Mouse (Mus musculus): ENCODE measurements around the gene Syt8. TPM values are rescaled to one million over a fixed set of nuclear protein-coding genes. Genes with fewer than 3 reads are reported as not detected.

Gene Syt8
- total RNA-seq, 2 experiments from 2014 or later = not detected

GRCm38 (mm10) chr7:142407935-142408334, 26.7 kb upstream of the Syt8 start:
- no peak for DNase-seq (ENCODE audit: low spot score in 2 of 2)

GRCm38 (mm10) chr7:142408686-142409085, 26.0 kb upstream of the Syt8 start:
- DNase-seq (ENCODE audit: low spot score in 2 of 2) = no peak

- DNase-seq (ENCODE audit: low spot score in 2 of 2) = no peak
Measured at GRCm38 (mm10) chr7:142409603-142410002, 25.0 kb upstream of the Syt8 start.

GRCm38 (mm10) chr7:142413285-142413684, 21.4 kb upstream of the Syt8 start:
- DNase-seq (ENCODE audit: low spot score in 2 of 2) = no peak

GRCm38 (mm10) chr7:142415314-142415713, 19.3 kb upstream of the Syt8 start:
- DNase-seq (ENCODE audit: low spot score in 2 of 2) = no peak

- no peak for DNase-seq (ENCODE audit: low spot score in 2 of 2)
Measured at GRCm38 (mm10) chr7:142416225-142416624, 18.4 kb upstream of the Syt8 start.

- DNase-seq (ENCODE audit: low spot score in 2 of 2) = no peak
Measured at GRCm38 (mm10) chr7:142418027-142418426, 16.6 kb upstream of the Syt8 start.

- no peak for DNase-seq (ENCODE audit: low spot score in 2 of 2)
Measured at GRCm38 (mm10) chr7:142418679-142419078, 16.0 kb upstream of the Syt8 start.

- no peak for DNase-seq (ENCODE audit: low spot score in 2 of 2)
Measured at GRCm38 (mm10) chr7:142419887-142420286, 14.8 kb upstream of the Syt8 start.

- no peak for DNase-seq (ENCODE audit: low spot score in 2 of 2)
Measured at GRCm38 (mm10) chr7:142421826-142422225, 12.8 kb upstream of the Syt8 start.

- no peak for DNase-seq (ENCODE audit: low spot score in 2 of 2)
Measured at GRCm38 (mm10) chr7:142425641-142426213, 8.9 kb upstream of the Syt8 start.

- no peak for DNase-seq (ENCODE audit: low spot score in 2 of 2)
Measured at GRCm38 (mm10) chr7:142428213-142428612, 6.4 kb upstream of the Syt8 start.

- no peak for DNase-seq (ENCODE audit: low spot score in 2 of 2)
Measured at GRCm38 (mm10) chr7:142430160-142430678, 4.4 kb upstream of the Syt8 start.

- DNase-seq (ENCODE audit: low spot score in 2 of 2) = no peak
Measured at GRCm38 (mm10) chr7:142431106-142431505, 3.5 kb upstream of the Syt8 start.

GRCm38 (mm10) chr7:142433623-142434022, 1.0 kb upstream of the Syt8 start:
- DNase-seq (ENCODE audit: low spot score in 2 of 2) = no peak

GRCm38 (mm10) chr7:142435524-142435923, 874 bp downstream of the Syt8 start:
- peak; percentile 54 to 62 for DNase-seq (ENCODE audit: low spot score in 2 of 2)

- DNase-seq (ENCODE audit: low spot score in 2 of 2) = no peak
Measured at GRCm38 (mm10) chr7:142437324-142437723, 2.7 kb downstream of the Syt8 start.

- no peak for DNase-seq (ENCODE audit: low spot score in 2 of 2)
Measured at GRCm38 (mm10) chr7:142439966-142440365, 5.3 kb downstream of the Syt8 start.

- DNase-seq (ENCODE audit: low spot score in 2 of 2) = no peak
Measured at GRCm38 (mm10) chr7:142440657-142441114, 6.0 kb downstream of the Syt8 start.

- DNase-seq (ENCODE audit: low spot score in 2 of 2) = no peak
Measured at GRCm38 (mm10) chr7:142441585-142441984, 6.9 kb downstream of the Syt8 start, which contains the start of gene Tnni2. TSS of gene Tnni2 (plus strand) at chr7:142441808.

- no peak for DNase-seq (ENCODE audit: low spot score in 2 of 2)
Measured at GRCm38 (mm10) chr7:142442081-142442907, 7.6 kb downstream of the Syt8 start.

- DNase-seq (ENCODE audit: low spot score in 2 of 2) = no peak
Measured at GRCm38 (mm10) chr7:142442908-142443420, 8.3 kb downstream of the Syt8 start.

All from adrenal gland, adult 18-20 months (tissue).